Mouse (Mus musculus) liver, embryonic 14.5 days (tissue): ENCODE results near the gene Olfr56.

Experiments
- CTCF ChIP-seq: IDR thresholded peaks from 2 replicates; pipeline ENCODE4 v1.5.1; 2016; ENCODE audit warnings: antibody characterized with exemption, low read depth, control low read depth
- EP300 ChIP-seq: IDR thresholded peaks from 2 replicates; pipeline ENCODE4 v1.6.1; 2016; ENCODE audit warnings: antibody characterized with exemption, low read depth

- TF ChIP-seq CTCF: no peak
- no peak for TF ChIP-seq EP300
Observed at GRCm38 (mm10) chr11:49088990-49089652, 110.4 kb downstream of the Olfr56 start.
